Mouse (Mus musculus) layer of hippocampus, postnatal 10 days (tissue): Measurements from ENCODE around the gene Rhbg. TPM values are rescaled to one million over a fixed set of nuclear protein-coding genes. Genes with fewer than 3 reads are reported as not detected.

Experiments used
- DNase-seq, 2 experiments: peaks; one replicate each; pipeline ENCODE4 v3.0.0; 2021; ENCODE audit warnings: low spot score in 2 of 2
- total RNA-seq, 2 experiments: library from RNA; stranded (reverse); gene quantifications; 2 replicates each; pipeline ENCODE4 v1.2.3; 2021

The Rhbg gene
- total RNA-seq, 2 experiments from 2014 or later: 0.25 TPM; not detected in 1

- DNase-seq: no peak
These were observed 7.8 kb upstream of the Rhbg start for GRCm38 (mm10) chr3:88262346-88262745.

DNA sequence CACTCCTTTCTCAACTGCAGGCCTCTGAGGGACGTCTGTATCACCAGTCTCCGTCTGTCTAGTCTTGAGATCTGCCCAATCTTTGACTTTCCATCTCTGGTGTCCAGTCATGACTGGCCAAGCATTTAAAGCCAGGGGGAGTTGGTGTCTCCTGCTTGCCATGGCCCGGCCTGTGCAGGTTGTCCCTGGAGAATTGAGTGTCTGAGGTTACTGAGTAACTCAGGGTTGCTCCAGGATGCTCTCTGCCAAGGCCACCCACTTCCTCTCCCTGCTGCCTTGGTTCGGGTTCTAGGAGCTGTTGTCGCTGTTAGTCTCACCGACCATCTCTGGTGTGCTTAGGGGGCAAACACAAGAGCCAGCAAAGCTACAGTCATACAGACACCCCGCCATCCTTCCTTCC lies 1.9 kb upstream of the Rhbg start:
- DNase-seq: no peak

- no peak for DNase-seq
These were observed 1.4 kb upstream of the Rhbg start for GRCm38 (mm10) chr3:88255950-88256349.

- DNase-seq: no peak
These were observed 1.8 kb downstream of the Rhbg start for GRCm38 (mm10) chr3:88252739-88253138.

DNA sequence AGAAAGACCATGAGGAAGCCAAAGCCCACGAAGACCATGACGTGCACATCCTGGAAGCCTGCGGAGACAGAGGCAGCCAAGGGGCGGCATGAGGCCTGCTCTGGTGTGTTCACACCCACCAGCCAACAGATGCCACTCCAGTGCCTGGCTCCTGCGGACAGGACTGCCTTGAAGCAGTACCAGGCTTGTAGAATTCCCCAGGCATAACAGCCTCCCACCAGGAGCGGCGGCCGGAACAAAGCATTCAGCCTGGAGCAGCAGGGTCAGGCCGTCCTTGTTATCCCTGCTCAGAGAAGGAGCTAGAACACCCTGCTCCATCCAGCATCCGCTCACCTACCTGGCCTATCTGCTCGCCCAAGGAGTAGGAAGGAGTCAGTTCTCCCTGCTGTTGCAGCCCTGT lies 6.1 kb downstream of the Rhbg start:
- no peak for DNase-seq

GRCm38 (mm10) chr3:88247666-88248065 lies 6.8 kb downstream of the Rhbg start:
- DNase-seq: no peak

DNA sequence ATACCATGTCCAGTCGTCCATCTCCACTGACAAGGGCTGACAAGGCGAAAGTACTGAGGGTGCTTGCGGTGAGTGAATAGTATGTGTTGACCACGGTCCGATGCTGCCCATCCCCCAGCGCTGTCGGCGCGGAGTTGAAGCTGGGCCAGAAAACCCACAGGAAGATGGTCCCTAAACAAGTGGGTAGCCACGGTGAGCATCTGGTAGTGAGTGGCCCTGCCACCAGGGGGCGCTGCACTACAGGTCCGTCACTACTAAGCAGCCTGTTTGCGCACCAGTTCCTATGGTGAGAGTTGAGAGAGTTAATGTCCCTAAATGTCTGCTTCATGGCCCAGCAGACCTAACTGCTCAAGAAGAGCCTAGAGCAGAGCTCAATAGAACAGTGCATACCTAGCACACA lies 8.7 kb downstream of the Rhbg start:
- DNase-seq: peak; percentile 82 to 85

GRCm38 (mm10) chr3:88244071-88244470 lies 10.4 kb downstream of the Rhbg start:
- peak; percentile 77 to 84 for DNase-seq

DNA sequence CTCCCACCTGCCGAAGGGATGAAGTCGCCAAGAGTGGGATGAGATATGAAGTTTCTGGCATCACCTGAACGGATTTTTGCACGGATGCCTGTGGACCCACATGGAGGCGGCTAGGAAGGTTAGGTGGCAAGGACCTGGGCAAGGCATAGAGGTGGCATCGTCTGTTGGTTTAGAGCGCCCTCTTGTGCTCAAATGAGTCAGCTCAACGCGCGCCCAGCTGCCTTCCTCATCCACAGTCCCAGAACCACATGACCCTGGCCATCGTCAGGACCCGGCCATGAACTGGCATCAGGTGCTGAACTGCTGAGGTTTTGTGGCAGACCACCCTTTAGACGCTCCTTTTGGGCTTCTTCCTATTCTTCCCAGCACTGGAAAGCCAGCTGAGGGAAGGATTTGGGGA lies 12.0 kb downstream of the Rhbg start:
- peak; percentile 89 to 91 for DNase-seq

DNA sequence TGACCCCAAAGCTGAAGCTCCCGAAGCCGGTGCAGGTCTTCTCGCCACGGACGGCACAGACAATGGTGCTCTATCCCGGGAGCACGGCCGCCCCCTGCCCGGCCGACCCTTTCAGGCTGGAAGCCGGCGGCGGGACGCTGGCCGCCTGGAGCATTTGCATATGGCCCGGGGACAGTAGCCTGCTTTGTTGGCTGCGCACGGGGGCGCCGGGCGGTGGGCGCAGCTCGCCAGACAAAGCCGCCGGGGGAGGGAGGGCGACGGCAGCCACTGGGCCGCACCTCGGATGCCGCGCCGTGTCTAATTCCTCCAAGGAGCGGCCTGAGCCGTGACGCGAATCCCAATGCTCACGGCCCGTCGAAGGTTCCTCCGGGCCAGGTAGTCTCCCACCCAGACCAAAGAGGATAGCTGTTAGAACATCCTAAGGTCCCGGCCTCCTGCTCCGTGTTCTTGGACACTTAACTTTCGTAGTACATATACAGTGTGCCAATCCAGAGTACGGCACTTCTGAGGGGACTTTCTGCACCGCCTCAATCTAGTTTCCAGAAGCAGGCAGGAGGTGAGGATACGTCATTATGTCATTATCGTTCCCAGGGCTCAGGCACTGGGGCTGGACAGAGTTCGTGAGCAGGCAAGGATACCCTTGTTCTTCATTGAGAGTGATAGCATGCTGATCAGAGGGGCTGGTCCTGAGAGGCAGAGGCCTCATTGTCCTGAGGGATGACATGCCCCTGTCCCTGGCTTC lies 13.3 kb downstream of the Rhbg start:
- peak in 1 of 2 experiments; percentile 60 for DNase-seq

DNA sequence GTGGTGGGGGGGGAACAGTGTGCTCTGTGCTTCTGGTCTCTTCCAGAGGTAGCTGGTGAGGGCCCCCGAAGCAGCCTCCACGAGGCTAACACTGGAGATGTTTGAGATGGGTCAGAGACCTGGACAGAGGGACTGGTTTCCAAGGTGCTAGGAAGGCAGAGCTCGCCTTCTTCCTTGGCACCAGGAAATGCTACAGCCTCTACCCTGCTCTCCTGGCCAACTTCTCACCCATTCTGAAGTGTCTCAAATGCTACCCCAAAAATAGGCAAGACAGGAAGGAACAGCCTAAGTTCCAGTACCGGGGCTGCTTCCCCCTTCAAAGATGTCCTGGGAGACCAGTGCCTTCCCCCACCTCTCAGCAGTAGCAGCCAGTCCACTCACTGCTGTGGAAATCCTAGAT lies 15.1 kb downstream of the Rhbg start:
- peak in 1 of 2 experiments; percentile 35 for DNase-seq

- DNase-seq: peak; percentile 54 to 64
These were observed 15.6 kb downstream of the Rhbg start for GRCm38 (mm10) chr3:88238866-88239391.

- DNase-seq: peak in 1 of 2 experiments; percentile 47
These were observed 16.8 kb downstream of the Rhbg start for GRCm38 (mm10) chr3:88237556-88238194.

DNA sequence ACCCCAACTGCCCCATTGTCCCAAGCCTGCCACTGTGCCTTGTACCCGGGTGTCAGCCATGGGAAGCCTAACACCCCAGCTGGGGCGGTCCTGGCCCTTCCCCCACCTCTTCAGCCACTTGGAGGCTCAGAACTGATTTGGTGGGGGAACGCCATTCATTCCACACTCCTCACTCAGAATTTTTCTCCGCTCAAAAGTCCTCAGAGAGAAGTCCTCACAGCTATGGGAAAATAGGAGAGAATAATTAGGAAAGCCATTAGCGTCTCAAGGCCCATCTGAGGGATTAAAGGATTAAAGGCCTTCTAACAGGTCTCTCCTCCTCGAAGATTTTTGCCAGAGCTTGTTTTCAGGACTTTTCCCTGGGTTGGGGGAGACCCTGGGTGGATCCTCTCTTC lies 17.4 kb downstream of the Rhbg start:
- peak in 1 of 2 experiments; percentile 27 for DNase-seq

- peak in 1 of 2 experiments; percentile 11 for DNase-seq
These were observed 18.9 kb downstream of the Rhbg start for GRCm38 (mm10) chr3:88235616-88236015.

DNA sequence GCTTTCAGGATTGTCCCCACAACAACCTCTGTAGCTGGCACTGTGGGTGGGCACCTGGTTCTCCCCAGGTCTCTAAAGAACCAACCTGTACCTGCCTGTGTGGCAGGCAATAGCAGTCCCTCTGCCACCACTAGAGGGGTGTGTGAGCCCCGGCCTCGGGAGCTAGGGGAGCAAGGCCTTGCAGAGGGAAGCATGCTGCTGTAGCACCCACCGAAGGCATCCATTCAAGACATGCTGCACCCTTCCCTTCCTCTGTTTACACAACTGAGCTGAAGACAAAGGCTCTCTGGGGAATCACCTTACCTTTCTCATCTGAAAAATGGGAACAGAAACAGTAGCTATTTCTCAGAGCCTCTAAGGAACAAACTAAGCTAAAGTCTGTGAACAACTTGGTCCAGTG lies 19.3 kb downstream of the Rhbg start:
- peak in 1 of 2 experiments; percentile 58 for DNase-seq

- no peak for DNase-seq
These were observed 20.5 kb downstream of the Rhbg start for GRCm38 (mm10) chr3:88234041-88234440.

GRCm38 (mm10) chr3:88232851-88233649 lies 21.5 kb downstream of the Rhbg start:
- peak; percentile 31 to 40 for DNase-seq

GRCm38 (mm10) chr3:88232301-88232702 lies 22.2 kb downstream of the Rhbg start:
- DNase-seq: peak; percentile 72 to 81

- peak; percentile 60 to 77 for DNase-seq
These were observed 23.4 kb downstream of the Rhbg start for GRCm38 (mm10) chr3:88231061-88231641.
